Mouse (Mus musculus) gonadal fat pad, adult 2 months (tissue): Measurements from ENCODE around the gene Pnp. TPM values are rescaled to one million over a fixed set of nuclear protein-coding genes. Genes with fewer than 3 reads are reported as not detected.
"Not testable (repeated sequence)": the region's sequence is repeated elsewhere in the genome, so short reads cannot be mapped to it uniquely, and the experiment has no call there.

Experiments used
- DNase-seq: peaks from one replicate; pipeline ENCODE4 v3.0.0-alpha.2; 2012; ENCODE audit warnings: low read depth
- polyA plus RNA-seq: library from polyadenylated mRNA; depleted of rRNA; stranded (reverse); fragments of >200 nt; gene quantifications from 2 replicates; pipeline ENCODE4 v1.2.3, GENCODE M21; 2012; rRNA removed

The Pnp gene
- 73.0 and 74.1 TPM in 2 replicates for polyA plus RNA-seq

GRCm38 (mm10) chr14:50930754-50931492 is at the start of gene Pnp, which contains the start of gene Pip4p1:
TSS of gene Pnp (plus strand) at chr14:50931082.
TSS of gene Pip4p1 (minus strand) at chr14:50930856.
- peak; percentile 98 for DNase-seq

DNA sequence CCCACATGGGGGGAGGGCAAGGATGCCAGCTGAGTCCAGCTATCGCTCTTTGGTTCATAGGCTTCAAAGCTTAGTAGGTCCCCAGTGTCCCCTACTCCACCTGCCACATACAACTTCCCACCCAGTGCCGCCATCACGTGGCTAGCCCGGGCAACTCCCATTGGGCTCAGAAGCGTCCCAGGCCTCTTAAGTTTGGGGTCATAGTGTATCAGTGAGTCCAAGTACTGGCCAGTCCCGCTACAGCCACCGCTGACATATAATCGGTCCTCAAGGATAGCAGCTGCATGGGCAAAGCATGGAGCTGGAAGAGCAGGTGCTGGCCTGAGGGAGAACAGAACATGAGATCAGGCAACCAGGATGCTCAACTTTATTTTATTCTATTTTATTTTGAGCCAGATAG is 39.3 kb upstream of the Pnp start:
- DNase-seq, result no peak

- no peak for DNase-seq
Observed at GRCm38 (mm10) chr14:50892091-50892490, 38.8 kb upstream of the Pnp start.

- no peak for DNase-seq
Observed at GRCm38 (mm10) chr14:50892541-50893459, 38.1 kb upstream of the Pnp start.

- DNase-seq, result no peak
Observed at GRCm38 (mm10) chr14:50895407-50895806, 35.5 kb upstream of the Pnp start.

DNA sequence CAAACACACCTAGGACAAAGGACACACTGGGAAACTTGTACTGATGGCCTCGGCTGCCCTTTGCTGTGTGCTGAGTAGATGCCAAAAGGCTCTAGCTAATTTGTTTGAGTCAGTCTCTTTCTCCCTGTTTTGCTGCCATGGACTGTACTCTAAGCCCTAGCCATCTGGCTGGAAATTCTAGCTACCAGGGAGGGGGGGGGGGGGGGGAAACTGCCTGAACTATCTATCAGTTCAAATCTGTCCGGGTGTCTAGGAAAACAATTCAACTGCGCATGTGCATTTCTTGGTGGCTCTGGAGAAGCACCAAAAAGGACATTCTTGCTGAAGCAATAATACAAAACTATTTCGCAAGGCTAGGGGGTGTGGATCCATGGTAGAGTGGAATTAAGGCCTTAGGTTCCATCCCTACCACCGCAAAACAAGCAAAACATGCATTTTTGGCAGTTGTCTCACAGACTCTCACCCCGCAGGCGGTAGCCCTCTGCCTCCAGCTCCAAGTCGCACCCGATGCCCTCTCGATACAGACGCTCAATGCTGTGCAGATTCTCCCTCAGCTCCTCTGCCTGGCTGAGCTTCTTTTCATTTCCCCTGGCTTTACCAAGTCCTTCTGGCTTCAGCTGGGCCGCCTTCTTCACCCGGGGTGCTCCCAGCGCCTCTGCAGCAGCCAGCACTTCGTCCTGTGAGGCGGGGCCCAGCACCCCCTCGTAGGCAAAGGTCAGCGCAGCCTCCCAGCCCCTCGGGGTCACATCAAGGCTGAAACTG is 34.7 kb upstream of the Pnp start:
- DNase-seq, result peak; percentile 58

DNA sequence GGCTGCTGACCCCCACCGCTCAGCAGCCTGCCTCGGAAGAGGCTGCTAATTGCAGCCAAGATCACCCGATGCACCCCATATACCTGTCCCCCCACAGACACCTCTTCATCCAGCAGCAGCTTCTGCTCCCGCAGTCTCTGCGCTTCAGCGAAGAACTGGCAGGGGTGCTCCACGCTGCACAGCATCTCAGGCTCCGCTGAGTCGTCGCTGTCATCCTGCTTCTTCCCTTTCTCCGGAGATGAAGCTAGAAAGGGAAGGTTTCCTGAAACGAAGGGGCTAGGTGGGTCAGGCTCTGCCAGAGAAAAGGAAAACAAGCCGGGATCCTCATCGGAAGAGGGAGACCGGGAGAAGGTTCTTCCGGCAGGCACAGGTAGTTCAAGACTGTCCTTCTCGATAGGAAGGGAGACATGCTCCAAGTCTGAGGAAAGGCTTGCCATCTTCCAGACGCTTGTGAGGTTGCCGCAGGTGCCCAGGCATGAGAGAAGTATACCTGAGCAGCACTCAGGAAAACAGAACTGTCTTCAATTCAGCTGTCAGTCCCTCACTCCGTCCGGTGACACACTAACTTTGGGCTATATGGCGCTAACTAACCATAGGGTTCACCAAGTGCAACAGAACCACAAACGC is 34.0 kb upstream of the Pnp start:
- DNase-seq, result no peak

- no peak for DNase-seq
Observed at GRCm38 (mm10) chr14:50897374-50897765, 33.5 kb upstream of the Pnp start, which contains the start of gene Klhl33. TSS of gene Klhl33 (minus strand) at chr14:50897507.

- not testable (repeated sequence) for DNase-seq
Observed at GRCm38 (mm10) chr14:50897992-50898391, 32.9 kb upstream of the Pnp start.

- no peak for DNase-seq
Observed at GRCm38 (mm10) chr14:50903973-50904827, 26.7 kb upstream of the Pnp start.

DNA sequence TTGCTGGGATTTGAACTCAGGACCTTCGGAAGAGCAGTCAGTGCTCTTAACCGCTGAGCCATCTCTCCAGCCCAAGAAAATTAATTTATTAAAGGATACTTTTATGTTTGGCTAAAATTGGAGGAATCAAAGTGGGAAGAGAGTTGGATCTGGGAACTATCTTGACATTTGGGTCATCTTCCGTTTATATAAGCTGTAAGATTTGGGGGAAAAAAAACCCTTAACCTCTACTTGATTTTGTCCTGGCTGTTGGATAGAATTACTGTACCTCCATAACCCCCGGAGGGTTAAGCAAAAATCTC is 26.1 kb upstream of the Pnp start:
- no peak for DNase-seq

GRCm38 (mm10) chr14:50905327-50905726 is 25.6 kb upstream of the Pnp start:
- DNase-seq, result not testable (repeated sequence)

- DNase-seq, result no peak
Observed at GRCm38 (mm10) chr14:50908126-50908525, 22.8 kb upstream of the Pnp start.

- no peak for DNase-seq
Observed at GRCm38 (mm10) chr14:50911356-50911755, 19.5 kb upstream of the Pnp start.

GRCm38 (mm10) chr14:50923437-50923836 is 7.4 kb upstream of the Pnp start:
- not testable (repeated sequence) for DNase-seq

DNA sequence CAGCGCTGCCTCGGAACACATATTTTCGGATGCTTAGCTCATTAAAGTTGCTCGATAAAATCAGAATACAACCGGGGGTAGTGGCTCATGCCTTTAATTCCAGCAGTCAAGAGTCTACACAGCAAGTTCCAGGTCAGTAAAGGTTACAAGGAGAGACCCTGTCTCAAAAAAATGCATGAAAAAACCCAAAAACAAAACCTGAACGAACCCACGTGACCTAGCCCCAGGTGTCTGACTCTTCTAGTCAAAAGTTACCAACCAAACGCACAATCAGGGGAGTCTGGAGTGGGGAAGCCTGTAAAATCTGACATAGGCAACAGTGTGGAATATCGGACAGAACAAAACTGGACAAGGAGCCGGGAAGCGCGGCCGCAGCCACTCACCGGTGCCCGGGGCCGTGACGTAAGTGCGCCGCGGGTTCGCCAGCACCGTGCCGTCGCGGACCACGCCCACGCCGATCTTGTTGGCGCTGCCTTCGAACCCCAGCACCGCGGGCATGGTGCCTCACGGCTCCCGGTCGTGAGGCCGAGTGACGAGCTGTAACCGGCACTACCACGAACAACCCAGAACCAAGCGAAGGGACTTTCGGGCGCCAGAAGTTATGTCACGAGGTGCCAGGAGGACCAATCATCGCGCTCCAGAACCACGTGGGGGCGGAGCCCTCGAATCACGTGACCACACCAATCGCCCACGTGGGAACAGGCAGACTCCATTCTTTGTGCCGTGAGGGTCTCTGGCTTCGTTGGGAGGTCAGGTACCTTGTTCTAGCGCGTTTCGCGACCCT is 6.4 kb upstream of the Pnp start, which contains the start of the genes Osgep and Apex1:
Gene Osgep (minus strand): TSS at position 613 of the 784 bp plus-strand sequence.
Gene Apex1 (plus strand): TSS at position 688 of the 784 bp plus-strand sequence.
- no peak for DNase-seq

DNA sequence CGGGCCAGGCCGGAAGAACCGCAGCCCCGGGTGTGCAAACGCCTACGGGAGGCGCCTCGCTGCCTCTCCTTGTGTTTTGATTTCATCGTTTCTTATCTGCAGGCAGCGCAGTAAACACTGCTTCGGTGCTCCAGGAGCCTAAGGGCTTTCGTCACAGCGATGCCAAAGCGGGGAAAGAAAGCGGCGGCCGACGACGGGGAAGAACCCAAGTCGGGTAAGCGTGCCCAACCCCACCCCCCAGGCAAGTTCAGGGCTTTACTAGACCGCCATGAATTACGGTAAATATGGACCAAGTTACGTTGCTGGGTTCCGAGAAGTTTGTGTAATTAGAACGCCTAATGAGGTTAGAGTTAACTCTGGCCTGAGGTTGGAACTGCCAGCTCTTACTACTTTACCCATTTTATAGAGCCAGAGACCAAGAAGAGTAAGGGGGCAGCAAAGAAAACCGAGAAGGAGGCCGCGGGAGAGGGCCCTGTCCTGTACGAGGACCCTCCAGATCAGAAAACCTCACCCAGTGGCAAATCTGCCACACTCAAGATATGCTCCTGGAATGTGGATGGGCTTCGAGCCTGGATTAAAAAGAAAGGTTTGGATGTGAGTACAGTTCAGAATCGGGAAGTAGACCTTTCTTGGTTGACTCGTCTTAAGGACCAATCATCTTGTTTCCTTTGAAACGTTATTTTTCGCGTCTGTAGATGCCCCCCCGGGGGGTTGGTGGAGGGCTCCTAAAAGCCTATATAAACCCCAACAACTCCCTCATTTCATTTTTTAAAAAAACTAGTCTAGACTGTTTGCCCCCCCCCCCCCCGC is 5.6 kb upstream of the Pnp start:
- no peak for DNase-seq

- no peak for DNase-seq
Observed at GRCm38 (mm10) chr14:50927366-50927765, 3.5 kb upstream of the Pnp start.

DNA sequence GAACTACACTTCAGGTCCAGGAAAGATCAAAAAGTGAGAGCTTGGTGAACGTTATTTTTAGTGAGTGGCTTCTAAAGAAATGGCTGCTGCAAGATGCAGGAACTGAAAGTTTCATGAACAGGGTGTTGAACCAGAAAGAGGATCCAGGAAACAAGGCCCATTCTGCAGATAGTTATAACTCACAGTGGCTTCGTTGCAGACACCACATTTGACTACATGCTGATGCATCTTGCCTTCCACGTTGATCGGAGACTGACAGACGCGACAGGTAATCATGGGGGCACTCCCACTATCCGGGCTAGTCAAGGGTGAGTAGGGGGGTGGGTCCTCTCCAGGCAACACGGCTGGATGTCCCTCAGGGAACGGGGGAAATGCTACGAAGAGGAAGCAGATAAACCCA is 931 bp upstream of the Pnp start:
- no peak for DNase-seq
